Mouse (Mus musculus) liver, embryonic 14.5 days (tissue): ENCODE measurements around the gene Trim71.

Source experiments
- CTCF ChIP-seq: IDR thresholded peaks from 2 replicates; pipeline ENCODE4 v1.5.1; 2016; ENCODE audit warnings: antibody characterized with exemption, low read depth, control low read depth
- EP300 ChIP-seq: IDR thresholded peaks from 2 replicates; pipeline ENCODE4 v1.6.1; 2016; ENCODE audit warnings: antibody characterized with exemption, low read depth

DNA sequence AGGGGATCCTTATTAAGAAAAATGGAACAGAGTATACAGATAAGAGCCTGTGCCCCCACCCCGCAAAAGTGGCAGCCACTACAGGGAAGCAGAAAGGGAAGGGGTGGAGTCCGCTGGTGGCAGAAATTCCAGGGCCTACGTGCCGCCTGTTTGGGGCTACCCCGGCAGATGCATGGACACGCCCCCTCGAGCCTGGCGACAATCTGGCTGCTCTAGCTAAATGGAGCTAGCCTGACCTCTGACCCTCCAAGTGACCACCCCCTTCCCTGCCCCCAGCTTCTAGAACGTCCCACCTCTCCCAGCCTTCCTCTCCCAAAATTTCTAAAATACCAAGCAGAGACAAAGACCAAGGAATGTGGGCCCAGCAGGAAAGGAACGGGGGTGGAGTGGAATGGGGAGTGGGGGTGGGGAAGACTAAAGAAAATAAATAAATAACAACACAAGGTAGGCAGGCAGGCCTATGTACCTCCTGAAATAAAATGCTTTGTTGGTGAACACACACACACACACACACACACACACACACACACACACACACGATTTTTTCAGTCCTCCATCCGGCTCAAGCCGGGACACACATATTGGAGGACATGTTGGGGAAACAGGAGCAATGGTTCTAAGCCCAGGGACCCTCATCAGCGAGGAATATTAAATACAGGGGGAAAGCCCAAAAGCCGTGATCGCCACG lies 36.0 kb downstream of the Trim71 start:
- TF ChIP-seq CTCF = no peak
- no peak for TF ChIP-seq EP300
